Mouse (Mus musculus) fibroblast of lung, adult 2 months (primary cell): ENCODE results near the gene Bmper.

ENCODE experiments used
- DNase-seq: peaks from one replicate; pipeline ENCODE4 v3.0.0-alpha.2; 2011; ENCODE audit warnings: low read depth

Gene Bmper

GRCm38 (mm10) chr9:23442168-23442567 is 219.3 kb downstream of the Bmper start:
- DNase-seq: no peak

GRCm38 (mm10) chr9:23444975-23445374 is 222.1 kb downstream of the Bmper start:
- no peak for DNase-seq

- DNase-seq: no peak
These were observed 224.5 kb downstream of the Bmper start for GRCm38 (mm10) chr9:23447271-23447961.

- DNase-seq: no peak
These were observed 230.4 kb downstream of the Bmper start for GRCm38 (mm10) chr9:23453309-23453708.

GRCm38 (mm10) chr9:23457186-23457585 is 234.3 kb downstream of the Bmper start:
- no peak for DNase-seq

- no peak for DNase-seq
These were observed 237.8 kb downstream of the Bmper start for GRCm38 (mm10) chr9:23460721-23461120.

- DNase-seq: no peak
These were observed 240.2 kb downstream of the Bmper start for GRCm38 (mm10) chr9:23462949-23463608.

- DNase-seq: peak; percentile 62
These were observed 242.2 kb downstream of the Bmper start for GRCm38 (mm10) chr9:23464981-23465630.

- no peak for DNase-seq
These were observed 247.0 kb downstream of the Bmper start for GRCm38 (mm10) chr9:23469886-23470285.

GRCm38 (mm10) chr9:23485851-23486250 is 263.0 kb downstream of the Bmper start:
- DNase-seq: peak; percentile 60

GRCm38 (mm10) chr9:23486725-23487378 is 264.0 kb downstream of the Bmper start:
- DNase-seq: no peak

GRCm38 (mm10) chr9:23488265-23488664 is 265.4 kb downstream of the Bmper start:
- DNase-seq: no peak

- no peak for DNase-seq
These were observed 272.5 kb downstream of the Bmper start for GRCm38 (mm10) chr9:23495400-23495799.

GRCm38 (mm10) chr9:23497626-23498025 is 274.8 kb downstream of the Bmper start:
- no peak for DNase-seq

- no peak for DNase-seq
These were observed 311.0 kb downstream of the Bmper start for GRCm38 (mm10) chr9:23533870-23534269.
